10 mouse cellular contexts compared by ENCODE assay signal in the genomic region with DNA sequence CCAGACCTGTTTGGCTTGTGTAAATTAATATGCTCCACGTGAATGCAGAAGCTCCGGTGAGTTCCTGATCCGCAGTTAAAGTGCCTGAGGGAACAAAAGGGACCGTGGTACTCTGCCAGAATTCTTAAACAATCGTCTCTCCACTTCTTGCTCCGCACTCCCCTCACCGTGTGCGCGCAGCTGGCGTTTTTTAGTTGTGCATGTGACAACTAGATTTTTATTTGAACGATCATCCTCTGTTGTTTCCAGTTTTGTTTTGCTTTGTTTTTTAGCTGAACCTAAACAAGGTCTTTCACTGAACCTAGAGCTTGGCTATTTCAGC. TPM values are rescaled to one million over a fixed set of nuclear protein-coding genes. Genes with fewer than 3 reads are reported as not detected.
DNase-seq lines count a peak whose midpoint lies in the region; ATAC-seq and TF ChIP-seq lines count a peak whose summit lies in the region.
"Had no signal": no experiment of that assay in that cellular context is flagged by ENCODE, and none has a peak within 500 bp of the region (broad histone marks: within the 10 kb centered on the region; RNA-seq: fewer than 3 reads in every experiment).

No protein-coding gene starts in this region.

- ATAC-seq in heart, embryonic 13.5 days (ENCODE audit: extremely low read depth, insufficient number of reproducible peaks, low FRiP score, low TSS enrichment), result no peak
- no peak for ATAC-seq in hindbrain, postnatal 0 days
- ATAC-seq in midbrain, embryonic 15.5 days (replicated peaks), result 0 out of 2 replicates have a peak, but pooled peaks have one; percentile 5

- H3K27me3 ChIP-seq in heart, embryonic 13.5 days (replicated peaks), result no peaks in the 10 kb centered on the region
- no peaks in the 10 kb centered on the region for H3K27me3 ChIP-seq in hindbrain, postnatal 0 days (ENCODE audit: insufficient read depth, low read length)
- no peaks in the 10 kb centered on the region for H3K27me3 ChIP-seq in midbrain, embryonic 15.5 days (replicated peaks)

- peak overlapping the region; percentile 57 for H3K4me3 ChIP-seq in heart, embryonic 13.5 days
- H3K4me3 ChIP-seq in hindbrain, postnatal 0 days (ENCODE audit: low read length), result peak overlapping the region; percentile 40
- H3K4me3 ChIP-seq in midbrain, embryonic 15.5 days, result peak overlapping the region; percentile 48
- H3K4me3 ChIP-seq: erythroblast, embryonic 14.5 days had no signal

- H3K4me2 ChIP-seq in heart, embryonic 13.5 days, result peak overlapping the region; percentile 76
- H3K4me2 ChIP-seq in hindbrain, postnatal 0 days (ENCODE audit: low read depth, low read length), result peak overlapping the region; percentile 64
- peak overlapping the region; percentile 52 for H3K4me2 ChIP-seq in midbrain, embryonic 15.5 days

- no peak for TF ChIP-seq CTCF in hindbrain, postnatal 0 days (IDR thresholded peaks at IDR 0.05; ENCODE audit: low read depth)

- no peak for DNase-seq in heart, postnatal 14 days
- DNase-seq in brain, adult 2 months (ENCODE audit: low read depth, low spot score), result peak; percentile 53
- peak; percentile 65 for DNase-seq in hindbrain, postnatal 0 days (ENCODE audit: low spot score)
- no peak for DNase-seq in adrenal gland, adult 18-20 months (ENCODE audit: low spot score in 2 of 2)
- no peak for DNase-seq in right cerebral cortex, postnatal 10 days (ENCODE audit: low spot score in 2 of 2)
- no peak for DNase-seq in urinary bladder, adult 18-20 months (ENCODE audit: low spot score in 2 of 2)
- DNase-seq: left cerebral cortex, postnatal 4 days had no signal

- peak overlapping the region; percentile 86 for H3K9ac ChIP-seq in heart, embryonic 13.5 days
- H3K9ac ChIP-seq in hindbrain, postnatal 0 days (replicated peaks; ENCODE audit: low read length), result peak overlapping the region; percentile 35; the same call in 1 of the 2 replicates
- no peak overlapping the region; the same call in 1 of the 2 replicates for H3K9ac ChIP-seq in midbrain, embryonic 15.5 days

- H3K9me3 ChIP-seq in heart, embryonic 13.5 days, result no peaks in the 10 kb centered on the region
- no peaks in the 10 kb centered on the region for H3K9me3 ChIP-seq in hindbrain, postnatal 0 days (ENCODE audit: low read length)
- no peaks in the 10 kb centered on the region for H3K9me3 ChIP-seq in midbrain, embryonic 15.5 days

- H3K27ac ChIP-seq in heart, embryonic 13.5 days (replicated peaks), result peak overlapping the region; percentile 92
- H3K27ac ChIP-seq in hindbrain, postnatal 0 days, result peak overlapping the region; percentile 91
- H3K27ac ChIP-seq in midbrain, embryonic 15.5 days, result peak overlapping the region; percentile 89

- H3K36me3 ChIP-seq in heart, embryonic 13.5 days, result no peaks in the 10 kb centered on the region
- no peaks in the 10 kb centered on the region for H3K36me3 ChIP-seq in hindbrain, postnatal 0 days (ENCODE audit: insufficient read depth, low read length)
- no peaks in the 10 kb centered on the region for H3K36me3 ChIP-seq in midbrain, embryonic 15.5 days (replicated peaks)

- peaks cover 16% of the 10 kb centered on the region for H3K4me1 ChIP-seq in heart, embryonic 13.5 days
- H3K4me1 ChIP-seq in hindbrain, postnatal 0 days (ENCODE audit: insufficient read depth, low read length), result peaks cover 9% of the 10 kb centered on the region
- H3K4me1 ChIP-seq in midbrain, embryonic 15.5 days, result peaks cover 25% of the 10 kb centered on the region

- 45% methylated on average over 11 of the region's 11 CpGs for WGBS in heart, embryonic 13.5 days
- WGBS in hindbrain, postnatal 0 days, result 14% methylated on average over 11 of the region's 11 CpGs
- WGBS in midbrain, embryonic 15.5 days, result 12% methylated on average over 11 of the region's 11 CpGs

- intact Hi-C loops in heart, postnatal 14 days (cut with DNase I), result no loop called here

RNA-seq across cellular contexts. Expression of a gene that starts 28.3 kb away (rescaled TPM):
- polyA plus RNA-seq in heart, embryonic 13.5 days (2015; fragmentation: Nextera tagmentation; extraction: Ambion mirVana), result 20.4 and 23.7 TPM in 2 replicates
- total RNA-seq in heart, postnatal 14 days (2021), result 10 to 100 TPM; 11.1 to 11.4 TPM
- total RNA-seq in hindbrain, postnatal 0 days (2014; rRNA removed), result 1.8 and 3.8 TPM in 2 replicates
- polyA plus RNA-seq in hindbrain, postnatal 0 days (2015; fragmentation: Nextera tagmentation; extraction: Ambion mirVana), result 13.5 and 14.4 TPM in 2 replicates
- polyA plus RNA-seq in midbrain, embryonic 15.5 days (2015; fragmentation: Nextera tagmentation; extraction: Ambion mirVana), result 5.7 and 5.8 TPM in 2 replicates
- 10 to 100 TPM; 26.5 to 30.5 TPM for total RNA-seq in adrenal gland, adult 18-20 months (2021)

RNA-seq across cellular contexts. Expression of a gene that starts 28.4 kb away (rescaled TPM):
- 0.33 and 0.35 TPM in 2 replicates for polyA plus RNA-seq in heart, embryonic 13.5 days (2015; fragmentation: Nextera tagmentation; extraction: Ambion mirVana)
- total RNA-seq in heart, postnatal 14 days (2021), result not detected
- total RNA-seq in hindbrain, postnatal 0 days (2014; rRNA removed), result 25.3 and 37.2 TPM in 2 replicates
- polyA plus RNA-seq in hindbrain, postnatal 0 days (2015; fragmentation: Nextera tagmentation; extraction: Ambion mirVana), result 32.7 and 37.0 TPM in 2 replicates
- polyA plus RNA-seq in midbrain, embryonic 15.5 days (2015; fragmentation: Nextera tagmentation; extraction: Ambion mirVana), result 37.8 and 41.1 TPM in 2 replicates
- under 1 TPM; 0.33 to 0.48 TPM for total RNA-seq in adrenal gland, adult 18-20 months (2021)
- polyA plus RNA-seq: erythroblast, embryonic 14.5 days had no signal

RNA-seq across cellular contexts. Expression of a gene that starts 43.7 kb away (rescaled TPM):
- polyA plus RNA-seq in heart, embryonic 13.5 days (2015; fragmentation: Nextera tagmentation; extraction: Ambion mirVana), result 4.0 TPM in 2 replicates
- 10 to 100 TPM; 23.7 to 26.0 TPM for total RNA-seq in heart, postnatal 14 days (2021)
- 2.1 and 2.7 TPM in 2 replicates for total RNA-seq in hindbrain, postnatal 0 days (2014; rRNA removed)
- polyA plus RNA-seq in hindbrain, postnatal 0 days (2015; fragmentation: Nextera tagmentation; extraction: Ambion mirVana), result 3.9 and 4.4 TPM in 2 replicates
- polyA plus RNA-seq in midbrain, embryonic 15.5 days (2015; fragmentation: Nextera tagmentation; extraction: Ambion mirVana), result 1.7 and 2.2 TPM in 2 replicates
- total RNA-seq in adrenal gland, adult 18-20 months (2021), result 1 to 10 TPM; 2.2 to 2.3 TPM

RNA-seq across cellular contexts. Expression of a gene that starts 51.4 kb away (rescaled TPM):
- 18.1 TPM in 2 replicates for polyA plus RNA-seq in heart, embryonic 13.5 days (2015; fragmentation: Nextera tagmentation; extraction: Ambion mirVana)
- total RNA-seq in heart, postnatal 14 days (2021), result 10 to 100 TPM; 11.7 to 12.6 TPM
- total RNA-seq in hindbrain, postnatal 0 days (2014; rRNA removed), result 7.7 and 9.0 TPM in 2 replicates
- polyA plus RNA-seq in hindbrain, postnatal 0 days (2015; fragmentation: Nextera tagmentation; extraction: Ambion mirVana), result 15.7 and 16.2 TPM in 2 replicates
- 15.4 and 16.1 TPM in 2 replicates for polyA plus RNA-seq in midbrain, embryonic 15.5 days (2015; fragmentation: Nextera tagmentation; extraction: Ambion mirVana)
- total RNA-seq in adrenal gland, adult 18-20 months (2021), result 10 to 100 TPM; 10.0 to 11.2 TPM

Comparison
In these comparisons a context has a peak if more than half of its experiments do, and no peak if none do; other contexts are left out.
1. DNase-seq: peak in brain, adult 2 months (single experiment) and hindbrain, postnatal 0 days (single experiment); none in heart, postnatal 14 days (0 of 2), adrenal gland, adult 18-20 months (0 of 2), right cerebral cortex, postnatal 10 days (0 of 2) and urinary bladder, adult 18-20 months (0 of 2).
2. RNA of a gene that starts 28.4 kb away (total RNA-seq): 25.3 to 37.2 TPM in hindbrain, postnatal 0 days; 0.33 to 0.48 TPM in adrenal gland, adult 18-20 months and not detected in heart, postnatal 14 days; every median in the first group is over 10 times any median in the second.
3. Peak in every context shown above with its lines, with median percentiles within 50 percentile points of each other: H3K27ac ChIP-seq, H3K4me2 ChIP-seq and H3K4me3 ChIP-seq.